Mouse (Mus musculus) forebrain, embryonic 16.5 days (tissue): Measurements from ENCODE around the gene Ttc6. TPM values are rescaled to one million over a fixed set of nuclear protein-coding genes. Genes with fewer than 3 reads are reported as not detected.
A peak's percentile ranks its signal among the peaks of the same experiment; 100 is the strongest.

ENCODE experiments used
- ATAC-seq: fragments of 200-750 bp; cut with Nextera tagmentation; 2 replicates; pipeline ENCODE4 v1.8.0; 2017; ENCODE audit warnings: mild to moderate bottlenecking, moderate library complexity
- H3K27ac ChIP-seq: fragments of 300-500 bp; sonication (generic); 2 replicates; pipeline ENCODE4 v1.5.1; 2014; ENCODE audit warnings: low read length, control low read depth
- H3K27me3 ChIP-seq: fragments of 300-500 bp; sonication (generic); replicated peaks from 2 replicates; pipeline ENCODE4 v1.6.1; 2014; ENCODE audit warnings: low read length; ENCODE audit not compliant: control insufficient read depth, insufficient read depth
- H3K36me3 ChIP-seq: fragments of 300-500 bp; sonication (generic); 2 replicates; pipeline ENCODE4 v1.6.1; 2014; ENCODE audit not compliant: control insufficient read depth, insufficient read depth
- H3K4me1 ChIP-seq: fragments of 300-500 bp; sonication (generic); replicated peaks from 2 replicates; pipeline ENCODE4 v1.6.1; 2014; ENCODE audit warnings: low read length; ENCODE audit not compliant: control insufficient read depth, insufficient read depth
- H3K4me2 ChIP-seq: fragments of 300-500 bp; sonication (generic); 2 replicates; pipeline ENCODE4 v1.6.1; 2014; ENCODE audit warnings: mild to moderate bottlenecking, low read length, control low read depth
- H3K4me3 ChIP-seq: fragments of 300-500 bp; sonication (generic); replicated peaks from 2 replicates; pipeline ENCODE4 v1.5.1; 2014; ENCODE audit warnings: mild to moderate bottlenecking, low read length, control low read depth
- H3K9ac ChIP-seq: fragments of 300-500 bp; sonication (generic); replicated peaks from 2 replicates; pipeline ENCODE4 v1.6.1; 2014; ENCODE audit warnings: low read depth, low read length, control low read depth
- H3K9me3 ChIP-seq: fragments of 300-500 bp; sonication (generic); 2 replicates; pipeline ENCODE4 v1.6.1; 2016; ENCODE audit warnings: low read length; ENCODE audit not compliant: control insufficient read depth
- WGBS: fragments of 180-500 bp; shearing (Covaris S2); extraction: QIAGEN DNeasy Blood & Tissue Kit; methylation state at CpG from one replicate; pipeline ENCODE4 v1.1.7; 2014; 5-methylcytosine and 5-hydroxymethylcytosine counted together
- polyA plus RNA-seq: library from polyadenylated mRNA; unstranded; fragments of >200 nt; fragmentation: Nextera tagmentation; extraction: Ambion mirVana; gene quantifications from 2 replicates; pipeline ENCODE4 v1.2.1, GENCODE M21; 2015

The Ttc6 gene
- polyA plus RNA-seq, 1 experiment from 2014 or later: 0.18 TPM

DNA sequence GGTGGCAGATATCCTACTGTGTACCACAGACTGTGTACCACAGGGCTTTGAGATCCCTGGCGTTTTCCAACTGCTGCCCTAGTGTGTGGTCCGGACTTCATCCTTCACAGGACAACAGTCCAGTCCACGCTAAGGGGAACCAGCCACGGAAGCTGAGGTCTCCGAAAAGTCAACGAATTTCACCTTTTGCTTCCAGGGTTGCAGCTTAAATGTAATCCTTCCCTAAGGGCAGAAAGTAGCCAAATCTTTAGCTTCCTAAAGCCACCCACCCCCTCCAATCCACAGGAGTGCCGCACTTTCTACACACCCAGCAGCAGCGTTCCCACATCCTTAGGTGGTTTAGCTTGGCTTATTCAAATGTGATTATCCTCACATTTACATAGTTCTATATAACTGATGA lies 13.0 kb upstream of the Ttc6 start:
- H3K4me2 ChIP-seq: no peak overlapping the region
- no peak overlapping the region for H3K9ac ChIP-seq
- peaks cover 95% of the 10 kb centered on the region for H3K27me3 ChIP-seq
- H3K4me1 ChIP-seq: peaks cover 5% of the 10 kb centered on the region
- no peaks in the 10 kb centered on the region for H3K9me3 ChIP-seq
- no peak overlapping the region for H3K27ac ChIP-seq
- ATAC-seq: no peak
- H3K4me3 ChIP-seq: no peak overlapping the region
- H3K36me3 ChIP-seq: no peaks in the 10 kb centered on the region
- 2% methylated on average over 8 of the region's 8 CpGs for WGBS

DNA sequence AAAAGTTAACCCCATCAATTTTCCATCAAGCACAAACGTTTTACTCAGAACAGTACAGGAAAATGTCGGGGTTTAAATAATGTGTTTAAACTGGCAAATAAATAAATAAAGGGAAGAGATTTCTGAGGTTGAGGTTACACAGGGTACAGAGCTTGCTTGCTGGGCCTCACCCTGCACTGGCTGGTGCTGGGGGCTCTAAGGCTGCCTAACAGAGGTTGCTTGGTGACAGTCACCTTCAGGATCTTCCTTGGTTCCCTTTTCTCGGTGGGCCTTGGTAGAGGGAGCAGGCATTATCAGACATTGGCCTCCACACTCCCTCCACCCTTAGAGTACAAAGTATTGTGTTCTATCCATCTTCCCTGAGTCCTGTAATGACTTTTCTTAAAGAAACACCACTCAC lies 11.6 kb upstream of the Ttc6 start:
- ATAC-seq: no peak
- H3K4me1 ChIP-seq: no peaks in the 10 kb centered on the region
- H3K9ac ChIP-seq: no peak overlapping the region
- no peaks in the 10 kb centered on the region for H3K36me3 ChIP-seq
- peaks cover 86% of the 10 kb centered on the region for H3K27me3 ChIP-seq
- 8% methylated on average over 3 of the region's 3 CpGs for WGBS
- H3K27ac ChIP-seq: no peak overlapping the region
- H3K4me2 ChIP-seq: no peak overlapping the region
- H3K9me3 ChIP-seq: no peaks in the 10 kb centered on the region
- no peak overlapping the region for H3K4me3 ChIP-seq

DNA sequence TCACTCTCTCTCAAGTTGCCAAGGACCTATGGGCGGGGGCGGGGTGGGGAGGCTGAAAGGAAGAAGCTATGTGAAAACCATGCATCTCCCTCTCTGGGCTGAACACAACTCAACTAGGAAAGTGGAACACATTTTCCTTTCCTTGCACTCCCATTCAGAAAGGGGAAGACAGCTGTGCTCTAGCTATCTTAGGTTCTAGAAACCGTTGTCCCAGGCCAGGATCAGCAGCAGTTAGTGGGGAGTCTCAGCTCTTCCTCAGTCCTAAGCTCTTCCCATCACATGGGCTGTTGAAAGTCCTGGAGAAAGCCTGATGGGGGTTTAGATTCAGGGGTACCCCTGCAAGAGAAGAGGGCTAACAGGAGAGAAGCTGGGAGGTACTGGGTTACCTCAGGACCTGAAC lies 9.8 kb upstream of the Ttc6 start:
- Histone ChIP-seq H3K4me2 (no peak overlapping the region), H3K9me3 (no peaks in the 10 kb centered on the region), H3K4me3 (no peak overlapping the region), H3K27me3 (peaks cover 68% of the 10 kb centered on the region), H3K27ac (no peak overlapping the region), H3K9ac (no peak overlapping the region), H3K4me1 (no peaks in the 10 kb centered on the region), H3K36me3 (no peaks in the 10 kb centered on the region)
- 22% methylated on average over 3 of the region's 3 CpGs for WGBS
- ATAC-seq: no peak

DNA sequence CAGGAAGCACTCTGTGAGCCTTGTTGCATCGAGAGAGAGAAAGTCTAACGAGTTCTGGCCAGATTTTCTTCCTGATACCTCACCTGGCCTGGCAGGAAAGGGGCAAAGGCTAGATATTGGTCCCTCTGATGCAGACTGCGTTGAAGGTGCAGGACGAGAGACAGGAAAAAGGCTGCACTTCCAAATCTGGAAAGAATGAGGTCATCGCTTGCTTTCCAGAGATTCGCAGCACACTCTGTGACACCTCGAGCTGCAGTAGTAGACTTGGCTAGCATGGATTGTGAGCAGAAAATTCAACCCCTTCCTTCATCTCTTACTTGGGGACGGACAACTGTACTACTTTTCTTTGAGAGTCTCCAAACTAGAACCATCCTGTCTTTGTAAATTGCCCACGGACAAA lies 7.9 kb downstream of the Ttc6 start:
- H3K4me2 ChIP-seq: no peak overlapping the region
- no peaks in the 10 kb centered on the region for H3K9me3 ChIP-seq
- H3K4me1 ChIP-seq: peaks cover 6% of the 10 kb centered on the region
- no peak overlapping the region for H3K9ac ChIP-seq
- 30% methylated on average over 9 of the region's 9 CpGs for WGBS
- no peaks in the 10 kb centered on the region for H3K36me3 ChIP-seq
- no peak overlapping the region for H3K27ac ChIP-seq
- no peak for ATAC-seq
- no peak overlapping the region for H3K4me3 ChIP-seq
- peaks cover 21% of the 10 kb centered on the region for H3K27me3 ChIP-seq

DNA sequence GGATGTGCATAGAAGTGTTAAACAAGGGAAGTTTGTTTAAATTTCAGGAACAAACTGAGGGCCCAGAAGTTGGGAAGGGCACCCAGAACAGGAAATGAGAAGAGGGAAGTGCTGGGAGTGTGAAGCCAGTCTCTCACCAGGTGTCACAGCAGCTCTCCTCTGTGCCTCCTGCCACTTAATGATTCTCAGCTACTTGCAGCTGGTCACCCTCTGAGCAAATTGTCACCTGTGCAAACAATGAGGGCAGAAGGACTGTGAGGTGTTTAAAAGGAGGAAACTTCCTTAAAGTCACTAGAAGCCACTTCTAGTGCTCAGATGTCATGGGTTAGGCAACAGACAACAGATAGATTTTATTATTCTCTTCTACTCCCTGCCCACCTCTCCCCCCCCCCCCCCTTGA lies 8.5 kb downstream of the Ttc6 start:
- no peak for ATAC-seq
- Histone ChIP-seq H3K4me2 (no peak overlapping the region), H3K4me3 (no peak overlapping the region), H3K27ac (no peak overlapping the region), H3K9ac (no peak overlapping the region), H3K36me3 (no peaks in the 10 kb centered on the region), H3K9me3 (no peaks in the 10 kb centered on the region), H3K27me3 (peaks cover 21% of the 10 kb centered on the region), H3K4me1 (peaks cover 6% of the 10 kb centered on the region)

DNA sequence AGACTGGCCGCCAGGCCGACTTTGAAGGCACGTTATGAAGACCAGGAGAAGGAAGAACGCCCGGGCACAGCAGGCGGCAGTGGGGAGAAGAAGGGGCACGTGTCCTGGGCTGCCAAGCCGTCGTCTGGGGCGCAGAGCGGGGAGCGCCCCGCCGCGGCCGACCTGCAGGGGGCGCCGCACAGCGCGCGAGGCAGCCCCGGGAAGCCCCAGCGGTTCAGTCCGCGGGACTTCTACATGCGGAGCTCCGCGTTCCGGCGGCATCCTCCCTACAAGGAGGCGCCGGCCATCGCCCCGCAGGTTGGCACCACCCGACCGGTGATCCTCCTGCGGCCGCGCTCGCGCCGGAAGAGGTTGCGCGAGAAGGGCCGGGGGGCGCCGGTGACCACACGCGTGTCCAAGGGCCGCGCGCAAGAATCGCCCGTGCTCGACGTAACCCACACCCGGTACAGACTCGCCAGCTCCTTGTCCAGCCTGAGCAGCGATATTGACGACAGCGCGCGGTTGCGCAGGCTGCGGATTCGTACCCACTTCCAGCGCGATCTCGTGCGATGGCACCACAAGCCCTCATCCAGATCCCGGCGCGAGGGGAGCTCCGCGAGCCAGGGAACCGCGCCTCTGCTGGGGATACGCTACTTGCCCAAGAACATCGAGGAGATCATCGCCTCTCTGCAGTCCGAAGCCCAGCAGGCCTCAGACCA lies 12.2 kb downstream of the Ttc6 start:
- ATAC-seq: peak; percentile 96
- Histone ChIP-seq H3K27ac (no peak overlapping the region), H3K27me3 (peaks cover 21% of the 10 kb centered on the region), H3K4me3 (peak overlapping the region; percentile 59), H3K9me3 (no peaks in the 10 kb centered on the region), H3K4me1 (peaks cover 6% of the 10 kb centered on the region), H3K9ac (peak overlapping the region; percentile 54), H3K4me2 (peak overlapping the region; percentile 90), H3K36me3 (no peaks in the 10 kb centered on the region)
- 2% methylated on average over 73 of the region's 81 CpGs for WGBS

DNA sequence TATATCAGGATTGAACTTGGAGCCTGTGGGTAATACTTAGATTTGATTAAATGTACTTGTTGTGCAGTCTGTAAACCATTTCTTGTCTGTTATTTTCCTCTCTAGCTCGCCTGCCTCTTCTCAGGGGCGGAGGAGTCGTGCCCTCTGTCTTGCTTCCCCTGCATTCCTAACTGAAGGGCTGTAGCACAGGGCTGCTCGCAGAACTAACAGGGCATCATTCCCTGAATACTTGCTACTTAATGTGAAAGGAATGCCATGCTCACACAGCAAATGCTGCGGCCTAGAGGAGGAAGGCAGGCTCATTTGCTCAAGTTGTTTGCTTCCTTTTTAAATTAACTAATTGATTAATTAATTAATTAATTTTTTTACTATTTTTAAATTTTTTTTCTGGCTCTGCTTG lies 43.7 kb downstream of the Ttc6 start:
- Histone ChIP-seq H3K9me3 (no peaks in the 10 kb centered on the region), H3K4me3 (no peak overlapping the region), H3K27me3 (no peaks in the 10 kb centered on the region), H3K36me3 (no peaks in the 10 kb centered on the region), H3K4me1 (no peaks in the 10 kb centered on the region), H3K27ac (no peak overlapping the region), H3K4me2 (no peak overlapping the region), H3K9ac (no peak overlapping the region)
- 74% methylated on average over 5 of the region's 5 CpGs for WGBS
- no peak for ATAC-seq

DNA sequence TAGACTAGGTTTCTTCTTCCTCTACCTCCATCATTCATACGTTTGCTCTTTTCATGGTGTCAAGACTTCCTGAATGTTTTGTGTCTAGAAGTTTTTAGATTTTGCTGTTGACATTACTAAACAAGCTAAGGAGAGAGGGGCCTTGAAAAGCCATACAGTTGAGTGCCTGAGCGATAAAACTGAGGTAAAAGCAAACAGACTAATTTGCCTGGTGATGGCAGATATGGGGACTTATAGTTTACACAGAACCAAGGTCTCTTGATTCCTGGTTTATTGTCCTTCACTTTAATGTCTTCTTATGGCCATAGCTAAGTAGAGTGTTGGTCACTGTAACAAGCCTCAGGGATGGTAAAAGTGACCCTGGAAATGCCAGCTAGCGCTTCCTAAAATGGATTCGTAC lies 51.2 kb downstream of the Ttc6 start:
- H3K9me3 ChIP-seq: no peaks in the 10 kb centered on the region
- H3K4me3 ChIP-seq: no peak overlapping the region
- no peaks in the 10 kb centered on the region for H3K4me1 ChIP-seq
- no peak for ATAC-seq
- no peaks in the 10 kb centered on the region for H3K36me3 ChIP-seq
- H3K9ac ChIP-seq: no peak overlapping the region
- 95% methylated on average over 4 of the region's 4 CpGs for WGBS
- no peaks in the 10 kb centered on the region for H3K27me3 ChIP-seq
- no peak overlapping the region for H3K4me2 ChIP-seq
- no peak overlapping the region for H3K27ac ChIP-seq

DNA sequence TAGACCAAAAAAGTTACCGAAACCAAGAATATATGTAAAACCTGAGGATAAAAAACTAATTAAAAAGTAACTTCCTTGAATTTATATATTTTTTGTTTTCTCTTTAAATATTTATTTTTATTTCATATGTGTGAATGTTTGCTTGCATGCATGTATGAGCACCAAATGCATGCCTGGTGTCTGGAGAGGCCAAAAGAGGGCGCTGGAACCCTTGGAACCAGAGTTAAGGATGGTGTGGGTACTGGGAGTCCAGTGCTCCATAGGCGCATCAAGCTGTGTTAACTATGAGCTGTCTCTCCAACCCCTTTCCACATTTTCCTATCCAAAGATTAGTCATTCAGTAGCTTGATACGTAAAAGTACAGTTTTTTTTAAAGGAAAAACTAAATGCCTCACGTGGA lies 58.1 kb downstream of the Ttc6 start:
- H3K9me3 ChIP-seq: no peaks in the 10 kb centered on the region
- H3K9ac ChIP-seq: no peak overlapping the region
- no peaks in the 10 kb centered on the region for H3K36me3 ChIP-seq
- 71% methylated on average over 5 of the region's 5 CpGs for WGBS
- H3K4me3 ChIP-seq: no peak overlapping the region
- H3K27ac ChIP-seq: no peak overlapping the region
- H3K4me2 ChIP-seq: no peak overlapping the region
- no peak for ATAC-seq
- H3K27me3 ChIP-seq: no peaks in the 10 kb centered on the region
- no peaks in the 10 kb centered on the region for H3K4me1 ChIP-seq

DNA sequence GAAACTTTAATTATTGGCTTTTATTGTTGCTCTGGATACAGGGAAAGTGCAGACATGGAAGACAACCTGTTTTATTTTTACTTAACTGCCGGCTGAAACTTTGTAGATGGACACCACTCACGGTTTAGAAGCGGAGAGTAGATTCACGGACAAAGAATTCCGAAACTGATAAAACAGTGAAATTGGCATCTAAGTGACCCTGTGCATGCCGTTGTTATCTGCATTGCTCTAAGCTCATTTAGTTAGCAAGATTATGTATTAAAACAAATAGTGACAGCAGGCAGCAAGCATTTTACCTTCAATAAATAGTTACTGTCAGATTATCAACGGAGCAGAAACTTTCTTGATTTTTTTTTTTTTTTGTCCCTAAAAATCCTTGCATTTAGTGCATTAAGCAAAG lies 59.4 kb downstream of the Ttc6 start:
- H3K9ac ChIP-seq: no peak overlapping the region
- WGBS: 47% methylated on average over 7 of the region's 7 CpGs
- H3K27ac ChIP-seq: no peak overlapping the region
- no peaks in the 10 kb centered on the region for H3K36me3 ChIP-seq
- no peak for ATAC-seq
- no peaks in the 10 kb centered on the region for H3K4me1 ChIP-seq
- no peak overlapping the region for H3K4me2 ChIP-seq
- H3K27me3 ChIP-seq: no peaks in the 10 kb centered on the region
- no peaks in the 10 kb centered on the region for H3K9me3 ChIP-seq
- H3K4me3 ChIP-seq: no peak overlapping the region
